Mouse (Mus musculus) natural killer cell, adult 2 months (primary cell): ENCODE measurements around the gene Tmem30c.
A peak's percentile ranks its signal among the peaks of the same experiment; 100 is the strongest.

ENCODE experiments used
- DNase-seq, 2 experiments: peaks; one replicate each; pipeline ENCODE4 v3.0.0; 2022; ENCODE audit warnings: low spot score in 2 of 2

Gene Tmem30c

GRCm38 (mm10) chr16:57292765-57293164, at the start of gene Tmem30c:
Gene Tmem30c, minus strand, starts transcription at chr16:57292865.
- no peak for DNase-seq

GRCm38 (mm10) chr16:57340613-57340898, 47.9 kb upstream of the Tmem30c start:
- no peak for DNase-seq

GRCm38 (mm10) chr16:57339765-57340612, 47.3 kb upstream of the Tmem30c start:
- no peak for DNase-seq

GRCm38 (mm10) chr16:57336770-57337423, 44.2 kb upstream of the Tmem30c start:
- DNase-seq: peak; percentile 41 to 56

GRCm38 (mm10) chr16:57332301-57332700, 39.6 kb upstream of the Tmem30c start:
- DNase-seq: no peak

GRCm38 (mm10) chr16:57330111-57330510, 37.4 kb upstream of the Tmem30c start:
- DNase-seq: no peak

- no peak for DNase-seq
Measured at GRCm38 (mm10) chr16:57329028-57329427, 36.4 kb upstream of the Tmem30c start.

GRCm38 (mm10) chr16:57326996-57327395, 34.3 kb upstream of the Tmem30c start:
- no peak for DNase-seq

GRCm38 (mm10) chr16:57319284-57320124, 26.8 kb upstream of the Tmem30c start:
- no peak for DNase-seq

- DNase-seq: no peak
Measured at GRCm38 (mm10) chr16:57318637-57319125, 26.0 kb upstream of the Tmem30c start.

GRCm38 (mm10) chr16:57317882-57318636, 25.4 kb upstream of the Tmem30c start:
- no peak for DNase-seq

GRCm38 (mm10) chr16:57317127-57317526, 24.5 kb upstream of the Tmem30c start:
- DNase-seq: no peak

- no peak for DNase-seq
Measured at GRCm38 (mm10) chr16:57315026-57315425, 22.4 kb upstream of the Tmem30c start.

- no peak for DNase-seq
Measured at GRCm38 (mm10) chr16:57314236-57314635, 21.6 kb upstream of the Tmem30c start.

GRCm38 (mm10) chr16:57313487-57313886, 20.8 kb upstream of the Tmem30c start:
- DNase-seq: no peak

- no peak for DNase-seq
Measured at GRCm38 (mm10) chr16:57312130-57312529, 19.5 kb upstream of the Tmem30c start.

GRCm38 (mm10) chr16:57305463-57305862, 12.8 kb upstream of the Tmem30c start:
- DNase-seq: no peak

GRCm38 (mm10) chr16:57303716-57304115, 11.1 kb upstream of the Tmem30c start:
- DNase-seq: no peak

- DNase-seq: no peak
Measured at GRCm38 (mm10) chr16:57302792-57303698, 10.4 kb upstream of the Tmem30c start.

GRCm38 (mm10) chr16:57301512-57302115, 8.9 kb upstream of the Tmem30c start:
- no peak for DNase-seq
